Mouse (Mus musculus): ENCODE data around the gene Nup98. TPM values are rescaled to one million over a fixed set of nuclear protein-coding genes. Genes with fewer than 3 reads are reported as not detected.

Nup98 gene
- total RNA-seq, 4 experiments from 2014 or later, result 40.7 to 43.0 (median 41.7) TPM

GRCm38 (mm10) chr7:102120326-102120725 is 89.7 kb downstream of the Nup98 start:
- DNase-seq (ENCODE audit: low spot score in 2 of 2), result no peak

DNA sequence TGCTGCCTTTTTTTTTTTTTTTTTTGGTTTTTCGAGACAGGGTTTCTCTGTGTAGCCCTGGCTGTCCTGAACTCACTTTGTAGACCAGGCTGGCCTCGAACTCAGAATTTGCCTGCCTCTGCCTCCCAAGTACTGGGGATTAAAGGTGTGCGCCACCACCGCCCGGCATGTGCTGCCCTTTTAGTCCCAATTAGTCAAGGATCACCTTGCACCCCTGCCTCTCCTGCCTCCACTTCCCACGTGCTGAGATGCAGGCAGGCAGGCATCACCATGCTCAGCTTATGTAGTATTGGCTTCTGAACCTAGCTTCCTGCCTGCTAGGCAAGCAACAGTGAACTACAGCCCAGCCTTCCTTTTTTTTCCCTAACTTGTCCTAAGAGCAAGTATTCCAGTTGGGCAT is 92.6 kb downstream of the Nup98 start:
- no peak for DNase-seq (ENCODE audit: low spot score in 2 of 2)

DNA sequence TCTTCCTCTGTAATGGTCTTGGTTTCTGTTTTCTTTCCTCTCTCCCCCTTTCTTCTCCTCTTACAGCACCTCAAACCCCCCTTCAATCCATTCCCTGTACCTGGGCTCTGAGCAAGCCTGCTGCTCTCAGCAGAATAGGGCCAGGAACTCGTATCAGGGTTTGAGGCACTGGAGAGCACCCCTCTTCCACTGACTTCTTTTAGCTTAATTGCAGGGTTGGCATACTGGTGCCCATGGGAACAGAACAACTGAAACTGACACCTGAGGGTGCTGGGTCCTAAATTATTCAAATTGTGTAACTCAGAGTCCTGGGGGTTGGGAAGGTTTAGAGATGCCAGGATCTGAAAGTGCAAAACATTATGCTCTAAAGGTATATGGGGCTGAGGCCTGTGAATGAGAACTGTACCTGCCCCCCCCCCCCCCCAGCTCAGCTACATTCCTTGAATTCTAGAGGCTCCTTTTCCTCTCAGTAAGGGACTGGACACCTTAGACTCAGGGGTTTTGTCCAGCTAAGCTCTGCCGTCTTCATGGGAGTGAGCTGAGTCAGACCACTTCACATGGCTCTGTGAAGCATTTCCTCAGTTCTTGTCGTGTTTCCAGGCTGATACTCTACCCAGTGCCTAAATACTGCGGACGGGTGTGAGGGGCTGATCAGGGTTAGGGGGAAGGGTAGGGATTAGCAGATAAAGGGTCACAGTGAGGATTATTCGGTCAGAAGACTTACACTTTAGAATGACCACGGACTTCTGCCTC is 93.2 kb downstream of the Nup98 start, which contains the start of gene Chrna10:
Chrna10 (minus strand) TSS at position 250 of the 753 bp plus-strand sequence.
- DNase-seq (ENCODE audit: low spot score in 2 of 2), result no peak

DNA sequence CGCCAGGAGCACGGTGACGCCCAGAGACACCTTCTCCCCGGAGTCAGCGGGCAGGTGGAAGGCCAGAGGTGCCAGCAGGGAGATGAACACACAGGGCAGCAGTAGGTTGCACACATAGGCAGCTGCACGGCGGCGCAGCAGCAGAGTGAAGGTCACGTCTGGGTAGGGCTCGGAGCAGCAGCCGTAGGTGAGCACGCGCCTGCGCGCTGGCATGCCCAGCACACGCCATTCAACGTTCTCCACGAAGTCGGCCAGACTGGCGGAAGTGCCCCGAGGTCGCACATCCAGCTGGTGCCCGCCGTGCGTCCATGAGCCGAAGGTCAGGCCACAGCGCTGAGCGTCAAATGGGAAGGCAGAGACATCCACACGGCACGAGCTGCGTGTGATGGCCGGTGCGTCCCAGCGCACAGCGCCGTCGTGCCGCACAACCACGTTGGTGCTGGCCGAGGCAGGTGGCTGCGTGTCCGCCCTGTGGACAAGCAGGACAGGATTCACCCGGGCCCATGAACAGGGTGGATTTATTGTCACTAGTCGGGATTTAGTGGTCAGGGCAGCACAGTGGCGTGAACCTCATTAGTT is 96.7 kb downstream of the Nup98 start:
- no peak for DNase-seq (ENCODE audit: low spot score in 2 of 2)

GRCm38 (mm10) chr7:102109746-102110145 is 100.2 kb downstream of the Nup98 start:
- DNase-seq (ENCODE audit: low spot score in 2 of 2), result no peak

DNA sequence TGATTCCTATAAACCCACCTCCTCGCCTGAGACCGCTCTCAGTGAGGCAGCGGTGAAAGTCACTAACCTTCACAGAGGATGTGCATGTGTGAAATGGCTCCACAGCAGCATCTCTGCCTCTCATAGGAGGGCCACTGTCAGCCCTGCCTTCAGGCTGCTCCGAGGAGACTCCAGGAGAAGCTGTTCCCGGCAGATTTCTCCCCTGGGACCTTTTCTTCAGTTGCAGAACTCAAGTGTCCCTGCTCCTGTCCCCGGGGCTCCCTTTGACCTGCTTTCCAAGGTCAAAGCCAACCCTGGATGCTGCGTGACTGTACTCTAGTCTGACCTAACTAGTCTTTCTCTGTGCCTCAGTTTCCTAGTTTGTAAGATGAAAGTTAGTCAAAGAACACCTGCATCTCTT is 100.8 kb downstream of the Nup98 start, which contains the start of gene Art5:
Art5 (minus strand) TSS at position 319 of the 400 bp plus-strand sequence.
- no peak for DNase-seq (ENCODE audit: low spot score in 2 of 2)

DNA sequence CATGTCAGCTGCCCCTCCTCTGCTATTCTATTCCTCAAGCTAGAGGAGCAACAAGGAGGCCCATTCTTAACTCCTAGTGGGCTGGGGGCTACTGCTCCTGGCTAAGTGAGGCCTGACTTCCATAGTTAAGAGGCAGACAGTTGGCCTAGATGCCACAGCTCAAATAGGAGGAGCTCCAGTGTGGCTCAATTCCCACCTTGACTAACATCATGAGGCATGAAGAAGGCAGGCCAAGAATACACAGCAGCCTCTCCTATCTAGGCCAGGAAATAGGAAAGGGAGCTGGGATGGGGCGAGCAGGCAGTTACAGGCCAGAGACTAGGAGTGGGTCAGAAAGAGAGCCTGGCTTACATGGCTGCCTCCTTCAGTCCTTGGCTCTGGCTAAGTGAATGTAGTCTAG is 101.8 kb downstream of the Nup98 start:
- DNase-seq (ENCODE audit: low spot score in 2 of 2), result no peak

DNA sequence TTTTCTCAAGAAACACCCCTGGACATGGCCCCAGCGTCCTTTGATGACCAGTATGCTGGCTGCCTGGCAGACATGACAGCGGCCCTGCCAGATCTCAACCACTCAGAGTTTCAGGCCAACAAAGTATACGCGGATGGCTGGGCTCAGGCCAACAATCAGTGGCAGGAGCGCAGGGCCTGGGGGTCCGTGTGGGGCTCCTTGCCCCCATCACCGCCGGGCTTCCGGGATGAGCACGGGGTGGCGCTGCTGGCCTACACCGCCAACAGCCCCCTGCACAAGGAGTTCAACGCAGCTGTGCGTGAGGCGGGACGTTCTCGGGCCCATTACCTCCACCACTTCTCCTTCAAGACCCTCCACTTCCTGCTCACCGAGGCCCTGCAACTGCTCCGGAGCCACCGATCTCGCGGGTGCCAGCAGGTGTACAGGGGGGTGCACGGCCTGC is 103.3 kb downstream of the Nup98 start:
- no peak for DNase-seq (ENCODE audit: low spot score in 2 of 2)

GRCm38 (mm10) chr7:102104126-102104525 is 105.8 kb downstream of the Nup98 start:
- no peak for DNase-seq (ENCODE audit: low spot score in 2 of 2)

DNA sequence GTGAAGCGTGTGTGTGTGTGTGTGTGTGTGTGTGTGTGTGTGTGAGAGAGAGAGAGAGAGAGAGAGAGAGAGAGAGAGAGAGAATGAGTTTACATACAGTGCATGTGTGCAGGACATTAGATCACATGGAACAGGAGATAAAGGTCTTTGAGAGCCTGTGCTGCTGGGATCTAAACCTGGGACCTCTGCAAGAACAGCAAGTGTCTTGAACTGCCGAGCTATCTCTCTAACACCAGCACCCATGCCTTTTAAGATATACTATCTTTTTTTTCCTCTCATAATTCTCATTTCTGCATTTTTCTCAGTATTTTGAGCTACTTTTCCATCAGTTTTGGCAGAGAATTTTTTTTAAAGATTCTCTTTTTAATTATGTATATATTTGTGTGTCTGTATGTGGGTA is 106.4 kb downstream of the Nup98 start:
- DNase-seq (ENCODE audit: low spot score in 2 of 2), result no peak

- no peak for DNase-seq (ENCODE audit: low spot score in 2 of 2)
These were observed 107.3 kb downstream of the Nup98 start for GRCm38 (mm10) chr7:102102696-102103095.

- DNase-seq (ENCODE audit: low spot score in 2 of 2), result no peak
These were observed 107.7 kb downstream of the Nup98 start for GRCm38 (mm10) chr7:102102241-102102640.

DNA sequence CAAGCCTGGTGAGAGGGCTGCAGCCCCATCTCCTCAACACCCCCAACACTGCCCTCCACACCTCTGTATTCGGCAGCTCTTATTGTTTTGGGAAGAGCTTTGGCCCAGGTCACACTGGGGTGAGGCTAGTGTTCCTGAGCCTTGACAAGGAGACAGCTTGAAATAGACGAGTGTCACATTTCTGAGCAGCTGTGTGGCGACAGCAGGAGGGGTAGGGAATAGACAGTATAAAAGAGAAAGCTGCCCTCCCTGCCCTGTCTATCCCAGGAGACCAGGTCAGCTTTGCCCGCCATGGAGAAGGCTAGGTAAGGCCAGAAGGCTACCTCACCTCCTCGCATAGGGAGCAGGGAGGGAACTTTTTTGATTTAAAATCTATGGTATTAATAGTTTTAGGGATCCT is 108.5 kb downstream of the Nup98 start, which contains the start of gene Art1:
Art1 (plus strand) TSS at position 257 of the 400 bp plus-strand sequence.
- DNase-seq (ENCODE audit: low spot score in 2 of 2), result no peak

DNA sequence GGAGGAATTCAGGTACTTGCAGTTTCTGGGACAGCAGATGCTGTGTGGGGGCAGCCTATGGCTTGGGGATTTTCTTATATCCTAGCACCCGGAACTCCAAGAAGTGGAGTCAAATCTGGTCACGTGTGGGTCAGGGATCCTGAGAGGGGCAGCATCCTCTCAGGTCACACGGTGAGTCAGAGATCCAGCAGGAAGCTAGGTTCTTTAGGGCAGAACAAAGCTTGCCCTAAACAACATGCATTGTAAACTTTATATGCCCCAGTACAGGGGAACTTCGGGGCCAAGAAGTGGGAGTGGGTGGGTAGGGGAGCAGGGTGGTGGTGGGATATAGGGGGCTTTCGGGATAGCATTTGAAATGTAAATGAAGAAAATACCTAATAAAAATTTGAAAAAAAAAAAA is 109.1 kb downstream of the Nup98 start:
- DNase-seq (ENCODE audit: low spot score in 2 of 2), result no peak

DNA sequence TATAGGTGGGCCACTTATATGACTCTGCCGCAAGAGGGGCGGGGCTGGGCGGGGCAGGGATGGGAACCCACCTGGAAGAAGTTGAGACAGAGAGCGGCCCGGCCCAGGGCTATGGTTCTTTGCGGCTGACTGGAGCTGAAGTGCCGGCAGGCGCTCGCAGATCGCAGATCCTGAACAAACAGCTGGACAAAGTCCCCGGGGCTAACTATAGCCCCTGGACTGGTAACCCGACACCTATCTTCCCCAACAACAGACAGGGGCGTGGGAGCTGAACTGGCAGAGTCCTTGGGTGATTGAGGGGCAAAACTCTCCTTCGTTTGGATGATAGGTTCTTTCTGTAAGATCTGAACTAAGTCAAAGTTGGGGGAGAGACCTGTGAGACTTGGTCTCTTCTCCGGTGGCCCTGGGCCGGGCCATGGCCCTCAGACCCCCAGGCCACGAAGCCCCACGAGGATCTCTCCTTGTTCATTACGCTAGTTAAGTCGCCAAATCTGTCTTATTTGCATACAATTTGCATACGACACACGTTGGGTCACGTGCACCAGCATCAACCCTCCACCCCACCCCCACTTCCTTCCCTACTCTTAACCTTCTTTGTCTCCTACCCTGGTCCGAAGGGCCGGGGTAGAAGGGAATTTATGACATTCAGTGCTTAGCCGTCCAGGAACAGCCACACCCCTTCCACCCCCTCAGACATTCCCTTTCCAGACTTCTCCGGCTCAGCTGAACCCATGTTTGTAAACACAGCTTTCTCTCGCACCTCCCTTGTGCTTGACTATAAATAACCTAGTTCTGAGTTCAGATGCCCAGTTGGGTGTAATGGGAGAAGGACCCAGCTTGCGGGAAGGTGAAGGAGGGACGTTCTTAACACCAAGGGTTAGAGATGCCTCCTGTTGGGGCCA is 110.0 kb downstream of the Nup98 start:
- no peak for DNase-seq (ENCODE audit: low spot score in 2 of 2)

DNA sequence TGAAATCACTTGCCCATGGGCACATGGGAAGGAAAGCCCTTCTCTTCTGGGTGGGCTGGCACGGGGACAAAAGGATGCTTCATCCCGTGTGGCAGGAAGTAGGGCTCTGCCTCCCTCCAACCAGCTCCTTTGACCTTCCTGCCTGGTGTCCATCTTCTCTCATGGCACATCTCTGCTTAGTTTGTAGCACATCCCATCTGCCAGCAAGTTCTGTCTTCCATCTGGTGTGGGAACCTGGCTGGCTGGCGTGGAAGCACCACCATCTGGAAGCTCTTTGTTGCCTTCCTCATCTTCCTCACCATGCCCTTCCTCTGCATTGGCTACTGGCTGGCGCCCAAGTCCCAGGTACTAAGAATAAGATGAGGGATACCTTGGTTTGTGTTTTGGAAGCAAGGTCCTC is 122.6 kb downstream of the Nup98 start:
- peak in 1 of 2 experiments; percentile 45 for DNase-seq (ENCODE audit: low spot score in 2 of 2)

DNA sequence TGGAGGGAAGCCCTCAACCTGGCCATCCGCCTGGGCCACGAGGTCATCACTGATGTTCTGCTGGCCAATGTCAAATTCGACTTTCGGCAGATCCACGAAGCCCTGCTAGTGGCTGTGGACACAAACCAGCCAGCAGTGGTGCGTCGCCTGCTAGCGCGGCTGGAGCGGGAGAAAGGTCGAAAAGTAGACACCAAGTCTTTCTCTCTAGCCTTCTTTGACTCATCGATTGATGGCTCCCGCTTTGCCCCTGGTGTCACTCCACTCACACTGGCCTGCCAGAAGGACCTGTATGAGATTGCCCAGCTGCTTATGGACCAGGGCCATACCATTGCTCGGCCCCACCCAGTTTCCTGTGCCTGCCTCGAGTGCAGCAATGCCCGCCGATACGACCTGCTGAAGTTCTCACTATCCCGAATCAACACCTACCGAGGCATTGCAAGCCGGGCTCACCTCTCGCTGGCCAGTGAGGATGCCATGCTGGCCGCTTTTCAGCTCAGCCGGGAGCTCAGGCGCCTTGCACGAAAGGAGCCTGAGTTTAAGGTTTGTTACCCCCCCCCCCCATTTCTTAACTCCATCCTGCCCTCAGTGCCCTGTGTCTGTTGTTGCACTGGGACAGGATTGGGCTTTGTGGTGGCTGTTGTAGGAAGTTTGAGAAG is 125.8 kb downstream of the Nup98 start:
- DNase-seq (ENCODE audit: low spot score in 2 of 2), result no peak

GRCm38 (mm10) chr7:102082816-102083215 is 127.2 kb downstream of the Nup98 start, which contains the start of gene Trpc2:
Gene Trpc2 (plus strand): TSS chr7:102083116.
- no peak for DNase-seq (ENCODE audit: low spot score in 2 of 2)

DNA sequence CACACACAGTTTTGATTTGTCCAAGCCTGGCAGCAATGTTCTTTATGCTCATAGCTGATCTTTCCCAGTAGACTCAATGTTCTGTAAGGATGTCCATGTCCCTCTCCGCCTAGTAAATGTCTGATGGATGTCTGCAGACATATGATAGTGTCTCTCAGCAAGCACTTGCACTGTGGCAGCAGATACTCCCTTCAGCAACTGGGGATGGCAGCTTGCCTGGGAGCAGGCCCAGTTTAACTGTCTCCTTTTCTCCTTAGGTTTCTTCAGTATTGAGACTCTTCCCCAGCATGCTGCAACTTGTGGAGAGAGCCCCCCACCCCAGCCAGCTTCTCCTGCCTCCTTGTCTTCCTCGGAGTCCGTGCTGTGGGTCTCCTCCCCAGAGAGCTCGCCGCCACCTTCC is 128.2 kb downstream of the Nup98 start:
- DNase-seq (ENCODE audit: low spot score in 2 of 2), result no peak

DNA sequence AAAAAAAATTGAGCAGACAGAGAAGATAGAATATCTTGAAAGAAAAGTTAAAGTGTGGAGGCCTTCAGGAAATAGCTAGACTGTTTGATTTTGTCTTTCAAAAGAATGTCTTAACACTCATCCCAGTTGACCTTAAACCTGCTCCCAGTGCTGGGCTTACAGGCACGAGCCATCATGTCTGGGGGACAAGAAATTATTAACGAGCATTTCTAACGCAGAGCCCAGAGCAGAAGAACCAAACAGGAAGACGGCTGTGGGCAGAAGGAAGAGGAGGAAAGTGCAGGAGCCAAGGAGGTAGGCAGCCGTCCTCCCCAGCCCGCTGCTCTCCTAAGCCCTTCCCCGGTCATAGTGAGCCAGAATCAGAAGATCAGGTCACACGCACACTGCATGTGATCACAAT is 129.7 kb downstream of the Nup98 start:
- DNase-seq (ENCODE audit: low spot score in 2 of 2), result no peak

DNA sequence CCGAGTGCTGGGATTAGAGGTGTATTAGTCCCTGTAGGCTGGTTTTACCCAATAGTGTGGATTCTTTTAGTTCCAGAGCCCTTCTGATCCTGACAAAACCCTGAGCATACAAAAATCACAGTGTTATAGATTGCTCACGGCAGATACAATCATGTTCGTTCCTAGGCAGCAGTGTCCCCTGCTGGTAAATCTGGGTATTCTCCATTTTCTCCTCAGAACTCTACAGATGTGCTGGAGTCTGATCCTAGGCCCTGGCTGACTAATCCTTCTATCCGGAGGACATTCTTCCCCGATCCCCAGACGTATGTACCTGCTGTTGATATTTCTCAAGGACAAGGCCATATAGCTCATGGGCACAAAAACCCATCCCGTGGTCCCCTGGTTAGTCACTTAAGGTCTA is 131.5 kb downstream of the Nup98 start:
- DNase-seq (ENCODE audit: low spot score in 2 of 2), result no peak

All from left cerebral cortex, adult 8-10 months (tissue).